Mouse (Mus musculus) ZHBTc4 (cell line): ENCODE data around the gene Adcy4.
A peak's percentile ranks its signal among the peaks of the same experiment; 100 is the strongest.

ENCODE experiments used
- DNase-seq: peaks from one replicate; pipeline ENCODE4 v3.0.0-alpha.2; 2011; ENCODE audit warnings: low read depth, low spot score

Gene Adcy4

GRCm38 (mm10) chr14:55788256-55789050 lies 4.6 kb upstream of the Adcy4 start, which contains the start of gene Ripk3:
Gene Ripk3, minus strand, starts transcription at chr14:55788865.
- DNase-seq = peak; percentile 74

- DNase-seq = no peak
Observed at GRCm38 (mm10) chr14:55787731-55788130, 3.8 kb upstream of the Adcy4 start.

GRCm38 (mm10) chr14:55785195-55785594 lies 1.3 kb upstream of the Adcy4 start:
- peak; percentile 60 for DNase-seq

GRCm38 (mm10) chr14:55783171-55783957 lies 531 bp downstream of the Adcy4 start:
- peak; percentile 29 for DNase-seq

GRCm38 (mm10) chr14:55782361-55782960 lies 1.4 kb downstream of the Adcy4 start:
- DNase-seq = no peak

GRCm38 (mm10) chr14:55781310-55781709 lies 2.6 kb downstream of the Adcy4 start:
- peak; percentile 90 for DNase-seq

- no peak for DNase-seq
Observed at GRCm38 (mm10) chr14:55780736-55781135, 3.2 kb downstream of the Adcy4 start.

GRCm38 (mm10) chr14:55779656-55780055 lies 4.2 kb downstream of the Adcy4 start:
- DNase-seq = no peak

GRCm38 (mm10) chr14:55778686-55779085 lies 5.2 kb downstream of the Adcy4 start:
- peak; percentile 30 for DNase-seq

GRCm38 (mm10) chr14:55777806-55778205 lies 6.1 kb downstream of the Adcy4 start:
- no peak for DNase-seq

GRCm38 (mm10) chr14:55777176-55777575 lies 6.7 kb downstream of the Adcy4 start:
- DNase-seq = no peak

GRCm38 (mm10) chr14:55776711-55777110 lies 7.2 kb downstream of the Adcy4 start:
- no peak for DNase-seq

- no peak for DNase-seq
Observed at GRCm38 (mm10) chr14:55769087-55769703, 14.7 kb downstream of the Adcy4 start.

GRCm38 (mm10) chr14:55768555-55768954 lies 15.3 kb downstream of the Adcy4 start:
- DNase-seq = no peak

- peak; percentile 51 for DNase-seq
Observed at GRCm38 (mm10) chr14:55767519-55768414, 16.1 kb downstream of the Adcy4 start.

GRCm38 (mm10) chr14:55765696-55766095 lies 18.2 kb downstream of the Adcy4 start, which contains the start of gene Ltb4r1:
Gene Ltb4r1, plus strand, starts transcription at chr14:55765962.
- no peak for DNase-seq

- DNase-seq = no peak
Observed at GRCm38 (mm10) chr14:55763166-55763565, 20.7 kb downstream of the Adcy4 start.

- peak; percentile 74 for DNase-seq
Observed at GRCm38 (mm10) chr14:55762001-55762821, 21.7 kb downstream of the Adcy4 start.

GRCm38 (mm10) chr14:55761163-55761562 lies 22.7 kb downstream of the Adcy4 start, which contains the start of gene Ltb4r2:
Gene Ltb4r2, plus strand, starts transcription at chr14:55761428.
- no peak for DNase-seq

GRCm38 (mm10) chr14:55760156-55760555 lies 23.7 kb downstream of the Adcy4 start:
- peak; percentile 89 for DNase-seq
